Mouse (Mus musculus) embryonic facial prominence, embryonic 12.5 days (tissue): ENCODE data around the gene Vim. TPM values are rescaled to one million over a fixed set of nuclear protein-coding genes. Genes with fewer than 3 reads are reported as not detected.
A peak's percentile ranks its signal among the peaks of the same experiment; 100 is the strongest.

ENCODE experiments used
- ATAC-seq: fragments of 200-750 bp; cut with Nextera tagmentation; 2 replicates; pipeline ENCODE4 v1.8.0; 2017; ENCODE audit not compliant: insufficient number of reproducible peaks, insufficient read depth, low FRiP score, low TSS enrichment
- H3K27ac ChIP-seq: fragments of 300-500 bp; sonication (generic); 2 replicates; pipeline ENCODE4 v1.5.1; 2016; ENCODE audit warnings: mild to moderate bottlenecking
- H3K27me3 ChIP-seq: fragments of 300-500 bp; sonication (generic); 2 replicates; pipeline ENCODE4 v1.6.1; 2016; ENCODE audit warnings: mild to moderate bottlenecking, moderate library complexity
- H3K36me3 ChIP-seq: fragments of 300-500 bp; sonication (generic); 2 replicates; pipeline ENCODE4 v1.6.1; 2016; ENCODE audit warnings: mild to moderate bottlenecking
- H3K4me1 ChIP-seq: fragments of 300-500 bp; sonication (generic); 2 replicates; pipeline ENCODE4 v1.6.1; 2016
- H3K4me2 ChIP-seq: fragments of 300-500 bp; sonication (generic); replicated peaks from 2 replicates; pipeline ENCODE4 v1.6.1; 2016; ENCODE audit warnings: mild to moderate bottlenecking, moderate library complexity
- H3K4me3 ChIP-seq: fragments of 300-500 bp; sonication (generic); 2 replicates; pipeline ENCODE4 v1.5.1; 2016; ENCODE audit warnings: mild to moderate bottlenecking
- H3K9ac ChIP-seq: fragments of 300-500 bp; sonication (generic); 2 replicates; pipeline ENCODE4 v1.6.1; 2016; ENCODE audit warnings: mild to moderate bottlenecking, moderate library complexity
- H3K9me3 ChIP-seq: fragments of 300-500 bp; sonication (generic); 2 replicates; pipeline ENCODE4 v1.6.1; 2016; ENCODE audit warnings: mild to moderate bottlenecking, moderate library complexity
- WGBS: fragments of 180-500 bp; shearing (Covaris S2); methylation state at CpG from one replicate; pipeline ENCODE4 v1.1.7; 2016; 5-methylcytosine and 5-hydroxymethylcytosine counted together
- polyA plus RNA-seq: library from polyadenylated mRNA; unstranded; fragments of >200 nt; fragmentation: Nextera tagmentation; extraction: Ambion mirVana; gene quantifications from 2 replicates; pipeline ENCODE4 v1.2.1, GENCODE M21; 2016

Gene Vim
- polyA plus RNA-seq = 751 and 762 TPM in 2 replicates

DNA sequence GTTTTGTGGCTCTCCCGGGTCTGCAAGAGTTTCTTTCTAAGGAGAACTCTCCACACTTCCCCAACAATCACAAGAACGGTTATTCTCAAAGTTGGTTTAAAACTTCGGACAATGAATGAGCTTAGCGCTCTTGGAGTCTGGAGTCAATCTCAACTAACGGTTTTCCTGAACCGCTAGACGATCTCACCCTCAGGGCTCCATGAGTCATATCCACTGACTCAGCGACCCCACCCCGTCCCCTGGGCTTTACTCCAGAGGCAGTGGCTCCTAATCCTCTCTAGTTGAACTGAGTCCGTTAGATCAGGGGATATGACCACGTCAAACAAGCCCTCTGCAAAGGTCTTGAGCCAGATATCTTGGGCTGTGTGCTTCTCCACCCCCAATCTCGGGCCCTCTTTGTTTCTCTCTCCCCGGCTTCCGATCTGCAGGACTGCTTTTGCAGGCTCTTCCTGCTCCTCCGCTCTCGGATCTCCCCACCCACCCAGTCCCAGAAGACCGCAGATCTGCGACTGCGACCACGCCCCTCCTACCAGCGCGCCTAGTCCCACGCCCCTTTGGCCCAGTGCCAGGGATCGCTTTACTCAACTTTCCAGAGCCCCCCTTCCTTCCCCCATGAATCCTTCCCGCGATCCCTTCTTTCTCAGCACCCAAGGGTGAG, at the start of gene Vim:
Vim (plus strand) TSS at position 520 of the 658 bp plus-strand sequence.
- Histone ChIP-seq H3K4me2 (peak within 1 kb of the TSS; percentile 74), H3K36me3 (peaks cover 12% of the 10 kb centered on the region), H3K9ac (peak within 1 kb of the TSS; percentile 84), H3K4me3 (peak within 1 kb of the TSS; percentile 72), H3K9me3 (no peaks in the 10 kb centered on the region), H3K27me3 (no peaks in the 10 kb centered on the region), H3K27ac (peak within 1 kb of the TSS; percentile 96), H3K4me1 (peaks cover 16% of the 10 kb centered on the region; the same call in 1 of the 2 replicates)
- ATAC-seq = peak; percentile 93
- under 1% methylated on average over 26 of the region's 26 CpGs for WGBS

DNA sequence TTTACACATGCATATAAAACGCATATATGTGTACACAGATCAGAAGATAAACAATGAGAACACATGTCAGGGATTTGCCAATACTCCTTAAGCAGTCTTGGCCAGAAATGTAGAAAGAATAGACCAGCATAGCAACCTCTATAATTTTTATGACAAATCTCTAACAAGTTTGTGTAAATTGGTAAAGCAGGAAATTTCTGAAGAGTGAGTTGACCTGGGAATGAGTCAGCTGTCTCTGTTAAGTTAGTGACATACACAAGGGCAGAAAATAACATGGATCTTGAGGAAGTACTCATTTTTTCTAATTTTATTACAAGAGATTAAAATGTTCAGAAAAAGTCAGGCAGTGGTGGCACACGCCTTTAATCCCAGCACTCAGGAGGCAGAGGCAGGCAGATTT, 47.5 kb upstream of the Vim start:
- WGBS = 83% methylated on average over 2 of the region's 2 CpGs
- no peak overlapping the region for H3K9ac ChIP-seq
- no peak overlapping the region for H3K4me2 ChIP-seq
- no peaks in the 10 kb centered on the region for H3K9me3 ChIP-seq
- H3K36me3 ChIP-seq = no peaks in the 10 kb centered on the region
- no peak overlapping the region for H3K4me3 ChIP-seq
- H3K27ac ChIP-seq = no peak overlapping the region
- no peaks in the 10 kb centered on the region for H3K27me3 ChIP-seq
- no peaks in the 10 kb centered on the region for H3K4me1 ChIP-seq
- no peak for ATAC-seq

DNA sequence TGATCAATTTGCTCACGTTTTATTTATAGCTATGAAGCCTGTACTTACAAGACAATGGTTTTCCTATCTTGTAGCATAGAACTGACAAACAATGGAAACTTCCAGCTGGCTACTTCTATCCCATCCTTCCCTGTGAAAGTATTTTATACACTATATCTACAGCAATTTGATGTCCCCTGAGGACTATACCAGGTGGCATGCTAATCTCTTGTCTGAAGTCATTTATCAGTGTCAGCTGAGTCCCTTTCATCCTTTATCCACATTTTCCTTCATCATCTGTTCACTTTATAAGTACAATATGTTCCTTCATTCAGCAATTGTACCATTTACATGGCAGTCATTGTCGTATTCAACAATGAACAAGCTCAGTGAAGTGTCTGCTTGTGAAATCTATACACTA, 46.6 kb upstream of the Vim start:
- Histone ChIP-seq H3K4me3 (no peak overlapping the region), H3K27ac (no peak overlapping the region), H3K4me1 (no peaks in the 10 kb centered on the region), H3K36me3 (no peaks in the 10 kb centered on the region), H3K4me2 (no peak overlapping the region), H3K9me3 (no peaks in the 10 kb centered on the region), H3K9ac (no peak overlapping the region), H3K27me3 (no peaks in the 10 kb centered on the region)
- 61% methylated on average over 2 of the region's 2 CpGs for WGBS
- no peak for ATAC-seq

DNA sequence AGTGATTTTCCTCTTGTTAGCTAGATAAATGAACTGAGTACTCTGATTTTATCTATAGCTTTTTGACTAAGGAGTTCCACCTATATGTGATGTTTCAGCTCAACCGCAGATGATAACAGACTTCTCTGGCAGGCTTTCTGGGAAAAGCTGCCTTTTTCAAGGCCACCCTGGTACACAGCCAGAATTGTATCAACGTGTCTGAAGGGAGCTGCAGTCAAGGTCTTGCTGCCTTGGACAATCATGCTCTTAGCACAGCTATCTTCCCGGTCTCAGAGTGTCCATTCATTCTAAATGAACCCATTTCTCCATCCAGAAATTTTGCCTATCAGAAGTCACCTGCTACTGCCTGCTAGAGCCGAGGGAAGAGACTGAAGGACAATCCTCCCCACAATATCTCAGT, 46.2 kb upstream of the Vim start:
- no peaks in the 10 kb centered on the region for H3K27me3 ChIP-seq
- H3K4me1 ChIP-seq = no peaks in the 10 kb centered on the region
- ATAC-seq = no peak
- H3K9ac ChIP-seq = no peak overlapping the region
- no peak overlapping the region for H3K4me3 ChIP-seq
- no peaks in the 10 kb centered on the region for H3K36me3 ChIP-seq
- no peaks in the 10 kb centered on the region for H3K9me3 ChIP-seq
- H3K27ac ChIP-seq = no peak overlapping the region
- WGBS = 85% methylated on average over 4 of the region's 4 CpGs
- no peak overlapping the region for H3K4me2 ChIP-seq

DNA sequence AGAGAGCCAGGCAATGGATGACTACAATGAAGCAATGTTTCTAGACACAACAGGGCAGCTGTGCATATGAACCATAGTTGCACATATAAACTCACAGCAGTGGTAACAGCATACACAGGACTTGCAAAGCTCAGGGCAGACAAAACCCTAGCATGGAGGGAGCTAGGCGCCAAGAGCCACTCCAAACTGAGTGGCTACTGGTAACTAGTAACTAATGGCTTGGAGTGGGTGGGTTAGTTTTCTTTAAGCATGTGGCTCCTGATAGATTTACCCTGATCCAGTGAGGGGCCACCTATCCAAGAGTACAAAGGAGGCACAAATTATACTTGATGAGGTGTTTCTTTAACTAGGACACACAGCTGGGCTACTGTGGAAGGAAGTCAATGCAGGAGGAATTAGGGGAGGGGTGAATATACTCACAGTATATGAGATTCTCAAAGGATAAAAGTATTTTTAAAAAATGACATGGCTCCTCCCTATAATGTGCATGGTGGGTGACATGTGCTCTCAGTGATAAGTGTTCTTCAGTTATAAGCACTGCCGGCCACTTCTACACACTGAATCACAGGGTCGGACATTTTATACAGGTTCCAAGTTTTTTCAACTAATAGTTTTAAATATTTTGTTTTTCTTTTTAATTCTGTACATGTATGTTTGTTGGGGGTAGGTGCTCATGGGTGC, 44.3 kb upstream of the Vim start:
- Histone ChIP-seq H3K9ac (no peak overlapping the region), H3K9me3 (no peaks in the 10 kb centered on the region), H3K4me2 (no peak overlapping the region), H3K4me1 (no peaks in the 10 kb centered on the region), H3K36me3 (no peaks in the 10 kb centered on the region), H3K4me3 (no peak overlapping the region), H3K27me3 (no peaks in the 10 kb centered on the region), H3K27ac (no peak overlapping the region)
- ATAC-seq = no peak
- 91% methylated on average over 3 of the region's 3 CpGs for WGBS

DNA sequence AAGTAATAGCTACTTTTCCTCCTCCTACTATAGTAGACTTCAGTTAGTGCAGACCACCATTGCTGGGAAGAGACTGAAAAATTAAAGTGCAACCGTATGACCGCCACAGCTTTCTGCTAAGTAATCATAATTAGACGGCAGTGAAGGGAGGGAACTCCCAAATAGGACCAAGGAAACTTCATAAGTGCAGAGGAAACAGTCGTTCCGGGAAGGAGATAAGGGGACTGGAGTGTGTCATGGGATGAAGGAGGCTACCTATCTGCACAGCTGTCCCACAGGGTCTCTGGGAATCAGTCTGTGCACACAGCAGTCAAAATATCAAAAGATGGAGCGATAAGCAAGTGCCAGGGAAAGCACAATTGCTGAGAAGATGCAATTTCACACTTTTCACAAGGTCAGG, 43.1 kb upstream of the Vim start:
- no peaks in the 10 kb centered on the region; the same call in 1 of the 2 replicates for H3K4me1 ChIP-seq
- no peak overlapping the region for H3K4me3 ChIP-seq
- no peak overlapping the region for H3K27ac ChIP-seq
- H3K9me3 ChIP-seq = no peaks in the 10 kb centered on the region
- 84% methylated on average over 6 of the region's 6 CpGs for WGBS
- ATAC-seq = no peak
- no peak overlapping the region for H3K9ac ChIP-seq
- no peaks in the 10 kb centered on the region for H3K27me3 ChIP-seq
- no peak overlapping the region for H3K4me2 ChIP-seq
- H3K36me3 ChIP-seq = no peaks in the 10 kb centered on the region

DNA sequence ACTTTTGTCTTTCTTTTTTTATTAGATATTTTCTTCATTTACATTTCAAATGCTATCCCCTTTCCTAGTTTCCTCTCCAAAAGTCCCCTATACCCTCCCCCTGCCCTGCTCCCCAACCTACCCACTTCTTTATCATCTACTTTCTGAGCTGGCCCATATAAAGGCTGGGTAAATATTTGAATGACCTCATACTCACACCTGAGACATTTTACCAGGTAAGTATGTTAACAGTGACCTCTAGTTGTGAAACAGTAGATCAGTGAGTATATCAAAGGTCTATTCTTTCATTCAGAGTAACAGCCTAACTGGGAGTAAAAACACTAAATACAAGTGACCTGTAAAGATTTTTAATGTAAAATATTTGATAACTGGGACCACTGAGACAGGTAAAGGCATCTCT, 37.0 kb upstream of the Vim start:
- ATAC-seq = no peak
- H3K9me3 ChIP-seq = no peaks in the 10 kb centered on the region
- H3K4me3 ChIP-seq = no peak overlapping the region
- no peak overlapping the region for H3K9ac ChIP-seq
- no peak overlapping the region for H3K4me2 ChIP-seq
- H3K4me1 ChIP-seq = no peaks in the 10 kb centered on the region; the same call in 1 of the 2 replicates
- no peaks in the 10 kb centered on the region for H3K36me3 ChIP-seq
- no peak overlapping the region for H3K27ac ChIP-seq
- H3K27me3 ChIP-seq = no peaks in the 10 kb centered on the region

DNA sequence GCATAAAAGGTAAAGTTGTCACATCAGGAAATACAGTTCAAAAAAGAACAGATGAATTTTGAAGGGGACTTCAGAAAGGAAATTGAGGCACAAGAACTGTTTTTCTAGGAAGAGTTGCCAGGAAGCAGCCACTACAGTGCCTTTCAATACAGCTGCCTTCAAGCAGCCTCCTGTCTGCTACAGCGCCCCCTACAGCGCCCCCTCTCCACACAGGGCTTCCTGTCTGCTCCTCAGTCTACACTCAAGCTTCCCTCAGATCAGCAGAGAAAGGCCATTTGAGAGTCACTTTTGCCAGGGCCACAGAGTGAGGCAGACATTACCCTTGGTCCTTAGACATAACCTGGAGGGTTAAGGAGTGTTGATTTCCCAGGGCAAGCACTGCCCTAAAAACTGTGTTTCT, 36.0 kb upstream of the Vim start:
- H3K9me3 ChIP-seq = no peaks in the 10 kb centered on the region
- 13% methylated on average over 2 of the region's 2 CpGs for WGBS
- H3K9ac ChIP-seq = no peak overlapping the region
- no peak overlapping the region for H3K27ac ChIP-seq
- H3K4me2 ChIP-seq = no peak overlapping the region
- no peak for ATAC-seq
- no peaks in the 10 kb centered on the region for H3K36me3 ChIP-seq
- no peaks in the 10 kb centered on the region; the same call in 1 of the 2 replicates for H3K4me1 ChIP-seq
- H3K4me3 ChIP-seq = no peak overlapping the region
- no peaks in the 10 kb centered on the region for H3K27me3 ChIP-seq

DNA sequence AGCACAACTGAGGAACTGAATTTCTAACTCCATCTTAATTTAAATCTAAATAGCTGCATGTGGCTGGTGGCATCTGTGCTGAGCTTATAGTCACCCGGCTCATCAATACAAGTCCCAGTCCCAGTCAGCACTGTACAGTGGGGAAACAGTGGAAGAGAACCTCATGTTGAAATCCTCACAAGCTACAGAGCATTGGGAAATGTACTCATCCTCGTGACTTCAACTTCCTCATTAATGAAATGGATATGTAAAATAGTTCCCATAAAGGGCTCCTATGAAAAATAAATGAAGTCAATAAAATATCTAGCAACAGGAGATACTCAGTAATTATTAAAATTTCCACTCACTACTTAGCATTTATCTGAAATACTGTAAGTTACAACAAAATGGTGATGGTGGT, 35.5 kb upstream of the Vim start:
- H3K4me3 ChIP-seq = no peak overlapping the region
- WGBS = 87% methylated on average over 2 of the region's 2 CpGs

DNA sequence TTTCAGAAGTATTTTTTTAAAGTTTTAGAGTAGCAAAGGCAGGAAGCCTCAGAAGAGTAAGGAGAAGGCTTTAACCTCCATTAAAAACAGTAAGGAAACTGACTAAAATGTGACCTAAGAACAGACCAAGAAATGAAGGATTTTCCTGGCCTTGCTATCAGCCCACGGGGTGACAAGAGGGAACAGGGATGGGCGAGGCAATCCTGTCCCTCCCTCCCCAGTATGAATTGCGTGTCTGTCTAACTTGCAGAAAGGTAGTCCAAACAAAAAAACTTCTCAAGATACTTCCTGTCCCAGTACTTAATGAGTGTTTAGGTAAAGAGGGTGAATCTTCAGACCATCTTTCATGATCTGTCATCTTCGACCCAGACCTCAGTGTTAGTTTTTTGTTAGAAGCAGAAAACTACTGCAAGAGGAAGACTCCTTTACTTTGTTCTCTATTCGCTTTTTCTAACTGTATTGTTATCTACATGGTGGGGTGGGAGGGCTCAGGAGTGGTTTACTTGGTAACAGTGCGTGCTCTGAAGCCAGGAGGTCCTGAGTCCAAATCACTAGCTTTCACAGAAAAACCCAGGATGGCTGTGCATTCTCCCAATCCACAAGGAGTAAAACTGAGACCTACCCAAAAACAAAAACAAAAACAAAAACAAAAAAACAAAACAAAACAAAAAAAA, 34.9 kb upstream of the Vim start:
- Histone ChIP-seq H3K4me1 (peaks cover 3% of the 10 kb centered on the region; the same call in 1 of the 2 replicates), H3K4me2 (no peak overlapping the region), H3K4me3 (no peak overlapping the region), H3K27ac (no peak overlapping the region), H3K9ac (no peak overlapping the region), H3K27me3 (no peaks in the 10 kb centered on the region), H3K9me3 (no peaks in the 10 kb centered on the region), H3K36me3 (no peaks in the 10 kb centered on the region)
- no peak for ATAC-seq
- WGBS = 67% methylated on average over 6 of the region's 6 CpGs

More for the DNA sequence above, 35.5 kb upstream of the Vim start:
- ATAC-seq = no peak
- Histone ChIP-seq H3K4me1 (no peaks in the 10 kb centered on the region; the same call in 1 of the 2 replicates), H3K9me3 (no peaks in the 10 kb centered on the region), H3K36me3 (no peaks in the 10 kb centered on the region), H3K27me3 (no peaks in the 10 kb centered on the region), H3K27ac (no peak overlapping the region), H3K4me2 (no peak overlapping the region), H3K9ac (no peak overlapping the region)

DNA sequence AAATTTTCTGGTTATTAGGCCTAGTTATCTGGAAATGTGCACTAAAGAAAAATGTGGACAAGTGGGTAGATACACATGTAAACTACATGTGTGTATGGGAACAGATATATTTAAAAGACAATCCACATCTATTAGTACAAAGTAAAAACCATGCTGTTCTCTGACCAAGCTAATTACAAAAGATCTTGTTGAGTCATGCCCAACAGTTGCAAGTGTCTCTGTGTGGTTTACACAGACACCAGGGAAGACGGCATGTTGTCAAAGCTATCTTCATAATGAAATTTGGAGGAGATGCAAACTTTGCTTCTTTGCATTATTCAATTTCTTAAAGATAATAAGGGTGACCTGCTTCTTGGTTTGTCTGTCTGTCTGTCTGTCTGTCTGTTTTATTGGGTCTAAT, 33.9 kb upstream of the Vim start:
- Histone ChIP-seq H3K36me3 (no peaks in the 10 kb centered on the region), H3K4me2 (no peak overlapping the region), H3K9ac (no peak overlapping the region), H3K27me3 (no peaks in the 10 kb centered on the region), H3K4me1 (peaks cover 6% of the 10 kb centered on the region; the same call in 1 of the 2 replicates), H3K27ac (no peak overlapping the region), H3K9me3 (no peaks in the 10 kb centered on the region), H3K4me3 (no peak overlapping the region)
- ATAC-seq = no peak
- 74% methylated on average over 1 of the region's 1 CpGs for WGBS
